Comparison of ENCODE assay signal across 21 mouse cellular contexts in the genomic region with DNA sequence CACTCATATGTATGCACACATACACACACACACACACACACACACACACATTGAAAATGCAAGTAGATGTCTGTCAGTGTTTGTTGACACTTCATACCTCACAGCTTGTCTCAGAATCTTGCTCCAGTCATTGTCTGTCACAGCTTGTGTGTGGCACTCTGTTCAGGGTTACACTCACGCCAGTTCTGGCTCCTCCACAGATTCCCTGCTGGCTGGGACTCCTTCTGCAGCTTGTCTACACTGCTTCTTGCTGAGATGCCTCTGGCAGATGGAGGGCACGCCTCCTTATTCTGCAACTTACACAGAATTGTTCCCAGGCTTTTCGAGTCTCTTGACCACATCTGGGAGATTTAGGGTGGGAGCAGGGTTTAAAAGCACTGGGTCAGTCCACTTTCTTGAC.
DNase-seq lines count a peak whose midpoint lies in the region; ATAC-seq and TF ChIP-seq lines count a peak whose summit lies in the region.
"Had no signal": no experiment of that assay in that cellular context is flagged by ENCODE, and none has a peak within 500 bp of the region (broad histone marks: within the 10 kb centered on the region; RNA-seq: fewer than 3 reads in every experiment).

No protein-coding gene starts in this region.

- no peak overlapping the region for H3K4me3 ChIP-seq in hindbrain, postnatal 0 days (ENCODE audit: low read length)
- H3K4me3 ChIP-seq in hindbrain, embryonic 14.5 days (replicated peaks; ENCODE audit: low read length), result no peak overlapping the region
- H3K4me3 ChIP-seq in midbrain, embryonic 14.5 days (replicated peaks; ENCODE audit: low read depth, low read length), result no peak overlapping the region
- H3K4me3 ChIP-seq: gastrocnemius, adult 2 months; heart, embryonic 15.5 days; hindbrain, embryonic 15.5 days; intestine, embryonic 15.5 days; limb, embryonic 10.5 days; liver, embryonic 15.5 days had no signal

- H3K36me3 ChIP-seq in hindbrain, postnatal 0 days (ENCODE audit: insufficient read depth, low read length), result no peaks in the 10 kb centered on the region
- H3K36me3 ChIP-seq in hindbrain, embryonic 14.5 days (replicated peaks; ENCODE audit: control insufficient read depth, insufficient read depth), result no peaks in the 10 kb centered on the region
- no peaks in the 10 kb centered on the region for H3K36me3 ChIP-seq in midbrain, embryonic 14.5 days (ENCODE audit: control insufficient read depth, insufficient read depth, low read length)
- H3K36me3 ChIP-seq: heart, embryonic 15.5 days; hindbrain, embryonic 15.5 days; intestine, embryonic 15.5 days; limb, embryonic 10.5 days; liver, embryonic 15.5 days had no signal

- ATAC-seq in hindbrain, postnatal 0 days, result no peak
- ATAC-seq in hindbrain, embryonic 14.5 days (ENCODE audit: low FRiP score), result no peak
- ATAC-seq in midbrain, embryonic 14.5 days (ENCODE audit: low FRiP score, low TSS enrichment), result no peak
- ATAC-seq: intestine, embryonic 15.5 days had no signal

- no peak overlapping the region for H3K9ac ChIP-seq in hindbrain, postnatal 0 days (replicated peaks; ENCODE audit: low read length)
- H3K9ac ChIP-seq in hindbrain, embryonic 14.5 days, result no peak overlapping the region
- H3K9ac ChIP-seq in midbrain, embryonic 14.5 days (replicated peaks; ENCODE audit: low read length), result no peak overlapping the region
- H3K9ac ChIP-seq: heart, embryonic 15.5 days; hindbrain, embryonic 15.5 days; intestine, embryonic 15.5 days; liver, embryonic 15.5 days had no signal

- no peak overlapping the region for H3K27ac ChIP-seq in hindbrain, postnatal 0 days
- no peak overlapping the region for H3K27ac ChIP-seq in hindbrain, embryonic 14.5 days
- no peak overlapping the region for H3K27ac ChIP-seq in midbrain, embryonic 14.5 days (replicated peaks; ENCODE audit: low read depth, low read length)
- H3K27ac ChIP-seq: gastrocnemius, adult 2 months; heart, embryonic 15.5 days; hindbrain, embryonic 15.5 days; intestine, embryonic 15.5 days; limb, embryonic 10.5 days; liver, embryonic 15.5 days; macrophage had no signal

- no peaks in the 10 kb centered on the region for H3K27me3 ChIP-seq in hindbrain, postnatal 0 days (ENCODE audit: insufficient read depth, low read length)
- no peaks in the 10 kb centered on the region for H3K27me3 ChIP-seq in hindbrain, embryonic 14.5 days (ENCODE audit: control insufficient read depth, insufficient read depth, low read length)
- no peaks in the 10 kb centered on the region for H3K27me3 ChIP-seq in midbrain, embryonic 14.5 days (ENCODE audit: control insufficient read depth, insufficient read depth, low read length)
- H3K27me3 ChIP-seq: heart, embryonic 15.5 days; hindbrain, embryonic 15.5 days; intestine, embryonic 15.5 days; liver, embryonic 15.5 days had no signal

- H3K4me1 ChIP-seq in hindbrain, postnatal 0 days (ENCODE audit: insufficient read depth, low read length), result no peaks in the 10 kb centered on the region
- H3K4me1 ChIP-seq in hindbrain, embryonic 14.5 days (replicated peaks; ENCODE audit: control insufficient read depth, insufficient read depth, low read length), result no peaks in the 10 kb centered on the region
- H3K4me1 ChIP-seq in midbrain, embryonic 14.5 days (ENCODE audit: control insufficient read depth, insufficient read depth, low read length), result no peaks in the 10 kb centered on the region
- H3K4me1 ChIP-seq: heart, embryonic 15.5 days; hindbrain, embryonic 15.5 days; intestine, embryonic 15.5 days; limb, embryonic 10.5 days; liver, embryonic 15.5 days had no signal

- WGBS in hindbrain, postnatal 0 days, result 38% methylated on average over 3 of the region's 3 CpGs
- WGBS in hindbrain, embryonic 14.5 days, result 60% methylated on average over 3 of the region's 3 CpGs
- WGBS in midbrain, embryonic 14.5 days, result 63% methylated on average over 3 of the region's 3 CpGs

- no peaks in the 10 kb centered on the region for H3K9me3 ChIP-seq in hindbrain, postnatal 0 days (ENCODE audit: low read length)
- no peaks in the 10 kb centered on the region for H3K9me3 ChIP-seq in hindbrain, embryonic 14.5 days (ENCODE audit: control insufficient read depth, low read length)
- no peaks in the 10 kb centered on the region for H3K9me3 ChIP-seq in midbrain, embryonic 14.5 days (ENCODE audit: control insufficient read depth, low read length)
- H3K9me3 ChIP-seq: heart, embryonic 15.5 days; hindbrain, embryonic 15.5 days; intestine, embryonic 15.5 days; limb, embryonic 10.5 days; liver, embryonic 15.5 days had no signal

- H3K4me2 ChIP-seq in hindbrain, postnatal 0 days (ENCODE audit: low read depth, low read length), result no peak overlapping the region
- H3K4me2 ChIP-seq in hindbrain, embryonic 14.5 days (replicated peaks), result no peak overlapping the region
- no peak overlapping the region for H3K4me2 ChIP-seq in midbrain, embryonic 14.5 days (ENCODE audit: low read length)
- H3K4me2 ChIP-seq: heart, embryonic 15.5 days; hindbrain, embryonic 15.5 days; intestine, embryonic 15.5 days; liver, embryonic 15.5 days had no signal

- DNase-seq in cerebellum, postnatal 36 days, result peak; percentile 5 to 6
- DNase-seq in cerebellum, adult 9-10 months, result no peak
- peak; percentile 5 for DNase-seq in hindbrain, postnatal 0 days (ENCODE audit: low spot score)
- no peak for DNase-seq in hindbrain, embryonic 14.5 days (ENCODE audit: low spot score)
- peak; percentile 15 for DNase-seq in right cerebral cortex, adult 18-20 months
- DNase-seq in right cerebral cortex, postnatal 14 days, result no peak
- no peak for DNase-seq in midbrain, embryonic 14.5 days
- DNase-seq: adrenal gland, postnatal 25 days; gastrocnemius, adult 2 months; heart, postnatal 36 days; kidney, adult 8-10 months; kidney, postnatal 10 days; liver; thymus, adult 2 months; thymus, postnatal 4 days had no signal

- TF ChIP-seq CTCF in hindbrain, postnatal 0 days (IDR thresholded peaks at IDR 0.05; ENCODE audit: low read depth), result no peak

Comparison
In these comparisons a context has a peak if more than half of its experiments do, and no peak if none do; other contexts are left out.
1. DNase-seq: peak in cerebellum, postnatal 36 days (2 of 2), hindbrain, postnatal 0 days (single experiment) and right cerebral cortex, adult 18-20 months (single experiment); none in cerebellum, adult 9-10 months (single experiment), hindbrain, embryonic 14.5 days (single experiment), right cerebral cortex, postnatal 14 days (single experiment) and midbrain, embryonic 14.5 days (single experiment).